Mouse (Mus musculus) ES-E14 (cell line): Measurements from ENCODE around the gene Cd59b. TPM values are rescaled to one million over a fixed set of nuclear protein-coding genes. Genes with fewer than 3 reads are reported as not detected.
"Not testable (repeated sequence)": the region's sequence is repeated elsewhere in the genome, so short reads cannot be mapped to it uniquely, and the experiment has no call there.

Experiments used
- DNase-seq: peaks from one replicate; pipeline ENCODE4 v3.0.0-alpha.2; 2013; ENCODE audit warnings: low read depth, low spot score
- H3K27ac ChIP-seq: 2 replicates; pipeline ENCODE4 v1.5.1; 2012; ENCODE audit warnings: low read depth, mild to moderate bottlenecking, low read length, moderate library complexity, mixed read lengths; ENCODE audit not compliant: poor library complexity, insufficient read depth, severe bottlenecking
- H3K36me3 ChIP-seq: 2 replicates; pipeline ENCODE4 v1.6.1; 2012; ENCODE audit warnings: mild to moderate bottlenecking, low read length, moderate library complexity, mixed read lengths; ENCODE audit not compliant: control insufficient read depth, poor library complexity, insufficient read depth, severe bottlenecking
- H3K4me1 ChIP-seq, 2 experiments: fragments of 150-350 bp in 1 of 2; sonication (generic) in 1 of 2; 2 replicates each; pipeline ENCODE4 v1.6.1; 2012; ENCODE audit warnings: low read length in 2 of 2, mild to moderate bottlenecking in 1 of 2, mixed read lengths in 1 of 2; ENCODE audit not compliant: control insufficient read depth in 2 of 2, insufficient read depth in 2 of 2, poor library complexity in 1 of 2
- H3K4me3 ChIP-seq, 2 experiments: fragments of 150-350 bp in 1 of 2; sonication (generic) in 1 of 2; 2 replicates each; pipeline ENCODE4 v1.5.1; 2012; ENCODE audit warnings: low read length in 2 of 2, low read depth in 1 of 2, mild to moderate bottlenecking in 1 of 2, mixed read lengths in 1 of 2; ENCODE audit not compliant: insufficient read depth in 1 of 2, poor library complexity in 1 of 2, severe bottlenecking in 1 of 2
- H3K9ac ChIP-seq: 2 replicates; pipeline ENCODE4 v1.6.1; 2012; ENCODE audit warnings: low read depth, mild to moderate bottlenecking, low read length, mixed read lengths; ENCODE audit not compliant: poor library complexity, insufficient read depth, severe bottlenecking
- H3K9me3 ChIP-seq: fragments of 150-350 bp; sonication (generic); 2 replicates; pipeline ENCODE4 v1.6.1; 2012; ENCODE audit warnings: low read depth, mild to moderate bottlenecking, low read length; ENCODE audit not compliant: control insufficient read depth, insufficient read depth
- CHD2 ChIP-seq: IDR thresholded peaks from 2 replicates; pipeline ENCODE4 v1.6.1; 2014; ENCODE audit warnings: mild to moderate bottlenecking, low read depth, low read length, inconsistent platforms
- HCFC1 ChIP-seq: IDR thresholded peaks from 2 replicates; pipeline ENCODE4 v1.6.1; 2012; ENCODE audit warnings: low read length, inconsistent platforms, borderline replicate concordance; ENCODE audit not compliant: insufficient read depth
- MAFK ChIP-seq: IDR thresholded peaks from 2 replicates; pipeline ENCODE4 v1.6.1; 2014; ENCODE audit warnings: mild to moderate bottlenecking, low read depth, low read length, inconsistent platforms; ENCODE audit not compliant: insufficient read depth
- ZC3H11A ChIP-seq: IDR thresholded peaks from 2 replicates; pipeline ENCODE4 v1.6.1; 2012; ENCODE audit warnings: low read depth, mild to moderate bottlenecking, inconsistent platforms, low read length, borderline replicate concordance
- ZNF384 ChIP-seq: IDR thresholded peaks from 2 replicates; pipeline ENCODE4 v1.6.1; 2012; ENCODE audit warnings: low read depth, low read length, inconsistent platforms
- in situ Hi-C, 2 experiments: fragments of 600-800 bp; cut with MboI; formaldehyde crosslinking; loops; one replicate each; pipeline ENCODE4 v1.15.1; 2025; ENCODE audit warnings: low sequenced_read_pairs in 2 of 2, inconsistent platforms in 1 of 2; ENCODE audit not compliant: unreplicated experiment in 2 of 2
- total RNA-seq: library from RNA; depleted of rRNA; stranded (reverse); fragments of 300-350 nt; gene quantifications from 2 replicates; pipeline ENCODE4 v1.2.3, GENCODE M21; 2012

Gene Cd59b
- total RNA-seq, 1 experiment = 3.5 TPM

- H3K27ac ChIP-seq = no peak overlapping the region
- in situ Hi-C loops = no loop called here
- H3K9me3 ChIP-seq = no peaks in the 10 kb centered on the region
- no peak for DNase-seq
- H3K36me3 ChIP-seq = peaks cover 2% of the 10 kb centered on the region
- no peak overlapping the region for H3K4me3 ChIP-seq
- no peak overlapping the region for H3K9ac ChIP-seq
- H3K4me1 ChIP-seq = no peaks in the 10 kb centered on the region
- TF ChIP-seq MAFK (no peak), ZNF384 (no peak), ZC3H11A (no peak), HCFC1 (no peak), CHD2 (no peak)
These were observed 10.7 kb upstream of the Cd59b start for GRCm38 (mm10) chr2:104058954-104059353.

- peaks cover 2% of the 10 kb centered on the region for H3K36me3 ChIP-seq
- no peak for DNase-seq
- no peak overlapping the region for H3K27ac ChIP-seq
- TF ChIP-seq ZC3H11A (no peak), MAFK (peak; percentile 62), HCFC1 (no peak)
- H3K9me3 ChIP-seq = no peaks in the 10 kb centered on the region
- H3K4me3 ChIP-seq = no peak overlapping the region
- no peak overlapping the region for H3K9ac ChIP-seq
- no peaks in the 10 kb centered on the region for H3K4me1 ChIP-seq
- in situ Hi-C loops = no loop called here
These were observed 9.9 kb upstream of the Cd59b start for GRCm38 (mm10) chr2:104059786-104060185.

GRCm38 (mm10) chr2:104060996-104061395 lies 8.7 kb upstream of the Cd59b start:
- no peak for DNase-seq
- Histone ChIP-seq H3K27ac (no peak overlapping the region), H3K9ac (no peak overlapping the region), H3K4me1 (no peaks in the 10 kb centered on the region), H3K36me3 (peaks cover 2% of the 10 kb centered on the region; the same call in 1 of the 2 replicates), H3K9me3 (no peaks in the 10 kb centered on the region), H3K4me3 (no peak overlapping the region)
- TF ChIP-seq ZC3H11A = no peak
- no peak for TF ChIP-seq HCFC1
- TF ChIP-seq ZNF384 = no peak
- TF ChIP-seq MAFK = no peak
- no peak for TF ChIP-seq CHD2
- in situ Hi-C loops = no loop called here

- no peak overlapping the region for H3K27ac ChIP-seq
- H3K4me3 ChIP-seq = no peak overlapping the region
- no peak overlapping the region for H3K9ac ChIP-seq
- in situ Hi-C loops = no loop called here
- no peaks in the 10 kb centered on the region for H3K4me1 ChIP-seq
- H3K9me3 ChIP-seq = no peaks in the 10 kb centered on the region
- DNase-seq = no peak
- peaks cover 2% of the 10 kb centered on the region; the same call in 1 of the 2 replicates for H3K36me3 ChIP-seq
- TF ChIP-seq ZNF384 (no peak), ZC3H11A (no peak), MAFK (no peak), HCFC1 (no peak), CHD2 (no peak)
These were observed 7.0 kb upstream of the Cd59b start for GRCm38 (mm10) chr2:104062665-104063064.

- TF ChIP-seq ZNF384 (no peak), ZC3H11A (no peak), MAFK (no peak), CHD2 (no peak), HCFC1 (no peak)
- H3K4me3 ChIP-seq = no peak overlapping the region
- no peak for DNase-seq
- no peaks in the 10 kb centered on the region for H3K36me3 ChIP-seq
- in situ Hi-C loops = no loop called here
- no peaks in the 10 kb centered on the region for H3K9me3 ChIP-seq
- H3K9ac ChIP-seq = no peak overlapping the region
- no peaks in the 10 kb centered on the region for H3K4me1 ChIP-seq
- H3K27ac ChIP-seq = no peak overlapping the region
These were observed 5.5 kb upstream of the Cd59b start for GRCm38 (mm10) chr2:104064152-104064551.

- H3K9ac ChIP-seq, H3K4me1 ChIP-seq, H3K9me3 ChIP-seq, DNase-seq, H3K27ac ChIP-seq, H3K4me3 ChIP-seq, H3K36me3 ChIP-seq, in situ Hi-C loops: not testable (repeated sequence)
These were observed 4.1 kb upstream of the Cd59b start, which contains the start of gene Gm10912 for GRCm38 (mm10) chr2:104065526-104065925. Gene Gm10912, plus strand, starts transcription at chr2:104065826.

- H3K9ac ChIP-seq, H3K4me3 ChIP-seq, H3K36me3 ChIP-seq, DNase-seq, H3K4me1 ChIP-seq, H3K9me3 ChIP-seq, H3K27ac ChIP-seq, in situ Hi-C loops: not testable (repeated sequence)
These were observed 1.2 kb upstream of the Cd59b start, which contains the start of gene Gm10799 for GRCm38 (mm10) chr2:104068450-104068849. Gene Gm10799, minus strand, starts transcription at chr2:104068550.
